Mouse (Mus musculus): ENCODE data around the gene Top2a.

The Top2a gene

DNA sequence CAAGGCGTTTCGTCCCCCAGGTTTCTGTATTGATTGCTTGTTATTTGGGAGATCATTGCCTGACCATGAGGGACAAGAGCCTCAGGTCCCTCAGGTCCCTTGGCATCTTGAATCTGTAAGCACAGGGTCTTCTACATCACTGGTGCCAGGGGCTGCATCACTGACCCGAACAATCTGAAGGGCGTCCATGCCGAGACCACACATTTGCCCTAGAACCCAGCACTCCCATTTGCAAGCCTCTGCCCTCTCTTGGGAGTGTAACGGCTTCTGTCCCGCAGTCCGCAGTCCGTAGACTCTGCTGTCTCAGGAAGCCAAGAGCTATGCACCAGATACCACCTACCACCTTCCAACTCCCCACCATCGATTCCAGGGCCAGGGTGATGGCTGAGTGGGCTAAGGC lies 67.6 kb downstream of the Top2a start:
- in situ Hi-C loops (cut with MboI; ENCODE audit: low pct_unique_long_range_greater_than_20kb in 1 of 2, low sequenced_read_pairs in 2 of 2, unreplicated experiment in 1 of 2): no loop called here

DNA sequence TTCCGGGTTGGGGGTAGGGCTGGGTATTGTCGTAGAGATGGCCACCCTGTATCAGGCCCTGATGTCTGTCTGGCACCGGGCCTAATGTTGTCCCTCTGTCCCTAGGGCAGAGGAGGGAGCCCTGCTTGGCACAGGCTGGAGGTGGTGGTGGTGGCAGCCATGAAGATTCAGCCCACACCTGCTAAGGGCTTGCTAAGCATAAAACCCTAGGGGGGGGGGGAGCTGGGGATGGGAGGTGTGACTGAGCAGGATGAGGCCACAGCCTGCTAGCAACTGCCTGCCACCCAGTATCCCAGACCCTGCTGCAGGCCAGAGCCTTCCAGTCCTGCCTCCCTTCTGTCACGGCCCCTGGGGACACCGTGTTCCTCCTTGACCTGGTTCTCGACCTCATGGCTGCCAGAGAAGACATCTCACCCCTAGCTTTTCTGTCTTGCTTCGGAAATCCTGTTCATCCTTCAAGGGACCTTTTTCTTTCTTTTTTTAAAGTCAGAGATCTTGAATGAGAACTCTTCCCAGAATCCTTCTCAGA lies 68.2 kb downstream of the Top2a start:
- in situ Hi-C loops (cut with MboI; ENCODE audit: low pct_unique_long_range_greater_than_20kb in 1 of 2, low sequenced_read_pairs in 2 of 2, unreplicated experiment in 1 of 2): no loop called here

DNA sequence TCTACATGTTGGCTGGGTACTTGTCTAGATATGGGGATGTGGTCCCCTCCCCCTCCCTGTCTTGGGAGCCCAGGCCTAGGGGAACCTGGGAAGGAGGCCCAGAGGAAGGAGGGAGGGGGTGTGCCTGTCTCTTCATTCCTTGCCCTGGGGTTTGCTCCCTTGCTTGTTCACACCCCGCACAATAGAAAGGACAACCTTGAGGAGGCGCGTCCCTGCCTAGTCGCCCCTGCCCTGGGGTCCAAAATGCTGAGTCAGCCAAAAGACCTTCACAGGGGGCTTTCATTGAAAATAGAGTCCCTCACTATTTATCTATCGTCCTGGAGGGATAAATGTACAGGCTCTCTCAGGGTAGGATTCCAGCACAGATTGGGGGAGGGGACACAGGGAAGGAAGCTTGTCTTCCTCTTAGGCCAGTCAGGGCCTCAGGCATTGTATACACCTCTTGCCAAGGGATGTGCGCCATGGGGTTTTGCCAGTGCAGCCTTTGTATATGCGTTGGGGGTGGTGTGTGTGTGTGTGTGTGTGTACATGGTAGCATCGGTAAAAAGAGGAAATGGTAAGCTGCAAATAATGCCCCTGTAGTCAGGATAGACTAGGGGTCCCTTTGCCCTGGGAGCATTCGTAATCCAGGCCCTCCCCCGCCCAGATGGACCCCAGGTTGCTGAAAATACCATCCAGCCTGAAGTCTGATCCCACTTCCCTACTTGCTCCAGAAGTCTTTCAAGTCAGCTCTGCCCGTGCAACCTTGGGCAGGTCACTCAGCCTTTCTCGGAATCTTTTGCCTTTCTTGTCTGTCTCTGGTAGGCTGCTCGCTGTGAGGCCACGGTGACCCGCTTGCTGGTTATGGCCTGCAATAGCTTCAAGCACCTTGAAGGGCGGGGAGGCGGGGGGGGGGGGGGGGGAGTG lies 68.9 kb downstream of the Top2a start:
- in situ Hi-C loops (cut with MboI; ENCODE audit: low pct_unique_long_range_greater_than_20kb in 1 of 2, low sequenced_read_pairs in 2 of 2, unreplicated experiment in 1 of 2): no loop called here

DNA sequence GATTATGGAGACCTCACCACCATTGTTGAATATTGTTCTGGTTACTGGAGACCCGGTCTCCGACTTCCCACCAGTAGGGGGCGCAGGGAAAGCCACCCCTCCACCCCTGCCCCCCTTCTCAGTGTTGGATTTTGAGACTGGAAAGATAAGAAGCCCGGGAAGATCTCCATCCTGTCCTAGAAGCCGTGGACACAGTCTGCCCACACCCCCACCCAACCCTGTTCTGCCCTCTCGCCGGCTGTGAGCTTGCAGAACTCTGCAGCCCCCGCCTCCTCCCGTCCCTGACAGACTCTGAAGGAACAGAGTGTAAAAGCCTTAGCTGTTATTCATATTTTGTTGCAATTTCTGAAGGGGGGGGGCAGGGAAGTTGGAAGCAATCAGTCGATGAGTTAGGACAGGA lies 69.6 kb downstream of the Top2a start:
- in situ Hi-C loops (cut with MboI; ENCODE audit: low pct_unique_long_range_greater_than_20kb in 1 of 2, low sequenced_read_pairs in 2 of 2, unreplicated experiment in 1 of 2): no loop called here

DNA sequence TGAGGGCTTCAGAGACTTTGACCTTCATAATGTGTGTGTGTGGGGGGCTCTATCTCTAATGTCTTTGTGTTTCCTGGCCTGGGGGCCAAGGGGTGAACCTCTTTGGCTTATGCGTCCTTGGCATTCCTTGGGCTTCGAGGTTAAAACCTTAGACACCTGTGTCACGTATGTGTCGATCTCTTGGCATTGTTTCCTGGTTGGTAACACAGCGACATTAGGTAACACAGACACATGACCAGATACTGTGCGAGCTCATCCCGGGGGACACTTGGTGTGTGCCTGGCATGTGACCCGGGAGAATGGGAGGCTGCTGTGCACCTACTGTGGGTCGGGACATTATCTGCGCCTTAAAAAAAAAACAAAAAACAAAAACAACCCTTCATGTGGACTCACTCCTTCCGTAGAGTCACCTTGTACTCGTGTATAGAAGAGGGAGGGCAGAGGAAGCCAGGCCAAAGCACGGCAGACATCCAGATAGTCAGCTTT lies 70.1 kb downstream of the Top2a start:
- in situ Hi-C loops (cut with MboI; ENCODE audit: low pct_unique_long_range_greater_than_20kb in 1 of 2, low sequenced_read_pairs in 2 of 2, unreplicated experiment in 1 of 2): no loop called here

DNA sequence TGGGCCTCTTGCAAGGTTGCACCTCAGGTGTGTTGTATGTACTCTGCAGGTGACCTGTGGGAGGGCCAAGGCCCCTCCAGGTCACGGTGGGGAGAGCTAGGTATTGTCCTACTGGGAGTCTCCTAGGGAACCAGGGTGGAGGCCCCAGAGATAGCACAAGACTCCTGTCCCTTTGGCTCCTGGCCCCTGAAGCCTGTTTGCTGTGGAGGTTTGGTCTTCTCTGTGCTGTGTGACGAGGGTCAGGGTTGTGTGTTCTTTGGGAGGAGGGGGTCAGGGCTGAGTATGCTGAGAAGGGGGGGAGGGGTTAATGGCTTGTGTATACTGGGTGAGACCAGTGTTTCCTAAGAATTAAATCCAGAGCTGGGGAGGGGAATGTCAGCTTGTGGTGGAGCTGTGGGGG lies 70.6 kb downstream of the Top2a start:
- in situ Hi-C loops (cut with MboI; ENCODE audit: low pct_unique_long_range_greater_than_20kb in 1 of 2, low sequenced_read_pairs in 2 of 2, unreplicated experiment in 1 of 2): no loop called here

DNA sequence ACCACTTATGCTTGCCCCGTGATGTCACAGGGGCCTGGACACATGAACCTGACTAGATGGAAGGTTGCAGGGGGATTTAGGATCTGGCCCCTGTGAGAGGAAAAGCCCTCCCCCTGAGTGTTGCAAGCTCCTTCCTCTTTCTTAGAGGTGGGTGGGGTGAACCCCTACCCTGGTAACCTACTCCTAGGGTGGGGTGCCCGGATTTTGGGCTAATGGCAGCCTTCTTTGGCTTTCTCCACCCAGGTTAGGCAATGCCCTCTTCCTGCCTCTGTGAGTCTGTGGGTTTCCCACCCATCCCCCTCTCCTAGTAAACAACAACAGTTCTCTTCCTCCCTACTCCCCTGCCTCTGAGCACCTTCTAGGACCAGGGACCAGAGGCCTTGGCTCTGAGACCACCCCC lies 71.3 kb downstream of the Top2a start:
- in situ Hi-C loops (cut with MboI; ENCODE audit: low pct_unique_long_range_greater_than_20kb in 1 of 2, low sequenced_read_pairs in 2 of 2, unreplicated experiment in 1 of 2): no loop called here

DNA sequence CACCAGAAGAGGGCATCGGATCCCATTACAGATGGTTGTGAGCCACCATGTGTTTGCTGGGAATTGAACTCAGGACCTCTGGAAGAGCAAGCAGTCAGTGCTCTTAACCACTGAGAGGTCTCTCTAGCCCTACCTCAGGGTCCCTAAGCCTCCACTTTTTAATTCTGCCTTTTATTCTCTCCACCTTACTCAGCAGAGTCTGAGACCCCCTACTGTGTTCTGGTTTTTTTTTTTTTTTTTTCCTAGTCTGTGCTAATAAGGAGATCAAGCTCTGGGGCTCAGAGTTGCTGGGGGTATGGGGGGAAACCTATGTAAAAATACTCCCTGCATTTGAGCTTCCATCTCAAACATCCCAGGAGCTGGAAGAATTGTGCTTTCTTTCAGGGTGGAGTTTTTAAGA lies 71.9 kb downstream of the Top2a start:
- in situ Hi-C loops (cut with MboI; ENCODE audit: low pct_unique_long_range_greater_than_20kb in 1 of 2, low sequenced_read_pairs in 2 of 2, unreplicated experiment in 1 of 2): no loop called here

DNA sequence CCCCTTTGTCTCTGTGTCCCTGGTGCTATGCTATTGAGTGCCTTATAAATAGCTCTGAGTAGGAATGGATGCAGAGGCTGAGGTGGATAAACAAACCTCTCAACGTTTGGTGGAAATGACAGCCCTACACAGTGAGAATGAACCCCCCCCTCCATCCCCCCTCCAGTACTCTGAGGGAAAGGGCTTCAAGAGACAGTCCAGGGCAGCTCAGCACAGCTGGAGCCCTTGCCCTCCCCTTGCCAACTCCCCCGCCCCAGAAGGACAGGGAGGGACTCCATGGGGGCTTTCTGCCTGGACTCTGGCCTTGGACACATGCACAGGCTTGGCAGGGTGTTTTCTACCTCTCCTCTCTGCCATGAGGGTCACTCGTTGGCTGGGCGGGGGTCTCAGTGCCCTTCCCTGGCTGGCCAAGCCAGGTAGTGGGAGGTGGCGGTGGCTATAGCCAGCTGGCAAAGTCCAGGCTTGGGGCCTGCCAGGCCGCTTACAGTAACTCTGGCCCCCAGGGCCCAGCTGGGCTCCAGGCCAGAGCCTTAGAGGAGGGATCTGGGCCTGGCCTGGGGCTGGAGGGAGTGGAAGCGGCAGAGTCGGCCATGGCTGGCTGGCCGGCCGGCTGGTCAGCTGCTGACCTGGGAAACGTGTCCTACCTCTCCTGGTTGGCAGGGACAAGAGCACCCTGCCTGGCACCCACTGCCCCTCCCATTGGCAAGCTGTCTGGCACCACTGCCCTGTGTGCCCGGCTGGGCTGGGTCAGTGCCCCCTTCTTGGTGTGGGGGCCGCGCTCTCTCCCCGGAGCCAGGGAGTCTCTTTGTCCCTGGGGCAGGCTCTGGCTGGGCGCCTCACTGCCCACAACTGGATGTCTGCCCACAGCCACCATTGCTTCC lies 72.7 kb downstream of the Top2a start:
- in situ Hi-C loops (cut with MboI; ENCODE audit: low pct_unique_long_range_greater_than_20kb in 1 of 2, low sequenced_read_pairs in 2 of 2, unreplicated experiment in 1 of 2): no loop called here

DNA sequence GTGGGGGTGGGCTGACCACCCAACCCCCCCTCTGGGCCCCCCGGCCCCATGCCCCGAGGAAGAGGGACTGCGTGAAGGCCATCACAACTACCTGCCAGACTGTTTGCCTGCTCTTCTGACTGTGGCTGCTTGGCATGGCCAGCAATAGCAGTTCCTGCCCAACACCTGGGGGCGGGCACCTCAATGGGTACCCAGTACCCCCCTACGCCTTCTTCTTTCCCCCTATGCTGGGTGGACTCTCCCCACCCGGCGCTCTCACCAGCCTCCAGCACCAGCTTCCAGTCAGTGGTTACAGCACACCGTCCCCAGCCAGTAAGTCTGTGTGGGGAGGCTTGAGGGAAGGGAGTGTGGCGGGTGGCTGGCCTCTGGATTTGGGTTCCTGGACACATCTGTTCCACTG lies 73.5 kb downstream of the Top2a start:
- in situ Hi-C loops (cut with MboI; ENCODE audit: low pct_unique_long_range_greater_than_20kb in 1 of 2, low sequenced_read_pairs in 2 of 2, unreplicated experiment in 1 of 2): no loop called here

DNA sequence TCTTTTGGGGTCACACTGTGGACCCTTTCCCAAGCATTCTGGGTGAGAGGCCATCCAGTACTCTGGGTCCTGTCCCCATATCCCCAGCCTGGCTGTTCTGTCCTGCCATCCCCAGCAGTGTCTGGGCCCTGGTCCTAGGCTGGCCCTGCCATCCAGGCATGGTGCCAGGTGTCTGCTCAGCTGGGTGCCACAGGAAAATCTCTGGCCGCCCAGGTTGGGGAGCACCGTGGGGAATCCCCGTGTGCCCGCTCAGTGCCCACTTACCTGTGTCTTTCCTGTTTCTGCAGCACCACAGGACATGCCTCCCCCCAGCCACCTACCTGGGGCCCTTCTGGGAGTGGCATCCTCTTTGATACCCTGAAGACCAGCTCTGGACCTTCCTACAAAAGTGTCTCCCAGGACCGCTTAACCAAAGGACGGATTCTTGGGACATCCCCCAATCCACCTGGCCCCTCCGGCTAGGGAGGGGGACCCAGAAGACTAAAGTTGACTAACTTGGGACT lies 74.0 kb downstream of the Top2a start:
- in situ Hi-C loops (cut with MboI; ENCODE audit: low pct_unique_long_range_greater_than_20kb in 1 of 2, low sequenced_read_pairs in 2 of 2, unreplicated experiment in 1 of 2): no loop called here

DNA sequence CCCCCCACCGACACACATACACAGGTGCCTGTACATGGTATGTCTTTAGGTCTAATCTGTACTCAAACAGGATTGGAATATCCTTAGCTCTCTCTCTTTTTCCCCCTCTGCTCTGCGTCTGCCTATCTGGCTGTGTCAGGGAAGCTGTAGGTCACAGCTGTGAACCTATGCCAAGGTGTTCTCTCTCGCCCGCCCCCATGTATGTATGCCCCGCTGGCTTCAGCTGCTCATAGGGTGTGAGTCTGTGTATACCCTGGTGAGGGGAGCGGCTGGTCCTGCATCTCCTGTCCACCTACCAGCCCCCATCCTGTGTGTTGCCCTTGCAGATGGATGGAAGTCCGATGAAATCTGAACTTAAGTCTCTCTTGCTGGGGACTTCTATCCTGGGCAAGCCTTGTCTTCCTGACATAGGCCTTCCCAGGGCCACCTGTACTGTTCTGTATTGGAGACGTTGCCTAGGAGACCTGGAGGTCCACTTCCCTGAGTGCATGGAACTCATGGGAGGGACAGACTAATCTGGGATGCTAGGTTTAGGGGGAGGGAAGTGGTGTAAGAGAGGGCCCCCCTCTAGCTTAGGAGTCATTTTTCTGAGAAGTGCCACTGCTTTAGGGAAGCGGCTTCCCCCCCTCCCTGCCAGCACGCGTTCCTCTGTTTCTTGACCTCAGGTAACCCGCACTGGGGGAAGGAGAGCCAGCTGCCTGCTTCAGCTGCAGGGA lies 74.6 kb downstream of the Top2a start:
- in situ Hi-C loops (cut with MboI; ENCODE audit: low pct_unique_long_range_greater_than_20kb in 1 of 2, low sequenced_read_pairs in 2 of 2, unreplicated experiment in 1 of 2): no loop called here

DNA sequence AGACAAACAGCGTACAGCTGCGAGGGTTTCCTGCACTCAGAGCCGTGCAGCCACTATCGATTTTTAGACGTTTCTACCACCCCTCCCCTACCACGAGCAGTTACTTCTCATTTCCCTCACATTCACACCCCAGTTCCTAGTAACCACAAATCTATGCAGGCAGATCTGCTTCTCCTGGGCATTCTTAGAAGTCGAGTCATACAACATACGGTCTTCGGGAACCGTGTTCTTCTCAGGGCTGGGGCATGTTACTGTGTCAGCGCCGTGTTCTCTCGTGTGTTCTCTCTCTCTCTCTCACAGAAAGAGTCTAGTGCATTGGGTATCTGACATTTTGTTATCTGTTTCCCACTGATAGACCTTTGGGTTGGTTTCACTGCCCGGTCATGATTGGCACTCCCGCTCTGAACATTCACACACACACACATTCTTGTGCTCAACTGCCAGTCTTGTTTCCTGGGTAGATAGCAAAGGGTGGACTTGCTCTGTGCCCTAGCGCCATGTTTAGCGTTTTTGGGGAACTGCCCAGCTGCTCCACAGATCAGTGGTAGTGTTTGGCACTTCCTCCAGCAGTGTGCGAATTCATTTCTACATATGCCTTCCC lies 75.9 kb downstream of the Top2a start:
- in situ Hi-C loops (cut with MboI; ENCODE audit: low pct_unique_long_range_greater_than_20kb in 1 of 2, low sequenced_read_pairs in 2 of 2, unreplicated experiment in 1 of 2): no loop called here

DNA sequence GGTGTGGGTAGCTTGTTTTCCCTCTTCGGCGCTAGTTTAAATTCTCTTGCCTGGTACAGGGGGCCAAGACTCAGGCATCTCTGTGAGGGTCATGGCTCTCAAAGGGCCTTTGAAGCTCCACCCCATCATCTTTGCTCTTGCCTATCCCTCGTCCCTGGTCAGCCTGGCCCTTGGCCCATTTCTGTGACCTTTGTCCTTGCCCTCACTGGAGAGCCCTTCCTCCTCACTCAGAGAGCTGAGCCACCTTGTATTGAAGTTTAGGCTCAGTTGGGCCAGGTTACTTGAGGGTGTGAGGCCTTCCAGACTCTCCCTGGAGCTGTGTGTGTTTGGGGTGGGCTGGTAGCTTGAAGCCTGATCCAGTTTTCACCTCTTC lies 78.4 kb downstream of the Top2a start:
- in situ Hi-C loops (cut with MboI; ENCODE audit: low pct_unique_long_range_greater_than_20kb in 1 of 2, low sequenced_read_pairs in 2 of 2, unreplicated experiment in 1 of 2): no loop called here

DNA sequence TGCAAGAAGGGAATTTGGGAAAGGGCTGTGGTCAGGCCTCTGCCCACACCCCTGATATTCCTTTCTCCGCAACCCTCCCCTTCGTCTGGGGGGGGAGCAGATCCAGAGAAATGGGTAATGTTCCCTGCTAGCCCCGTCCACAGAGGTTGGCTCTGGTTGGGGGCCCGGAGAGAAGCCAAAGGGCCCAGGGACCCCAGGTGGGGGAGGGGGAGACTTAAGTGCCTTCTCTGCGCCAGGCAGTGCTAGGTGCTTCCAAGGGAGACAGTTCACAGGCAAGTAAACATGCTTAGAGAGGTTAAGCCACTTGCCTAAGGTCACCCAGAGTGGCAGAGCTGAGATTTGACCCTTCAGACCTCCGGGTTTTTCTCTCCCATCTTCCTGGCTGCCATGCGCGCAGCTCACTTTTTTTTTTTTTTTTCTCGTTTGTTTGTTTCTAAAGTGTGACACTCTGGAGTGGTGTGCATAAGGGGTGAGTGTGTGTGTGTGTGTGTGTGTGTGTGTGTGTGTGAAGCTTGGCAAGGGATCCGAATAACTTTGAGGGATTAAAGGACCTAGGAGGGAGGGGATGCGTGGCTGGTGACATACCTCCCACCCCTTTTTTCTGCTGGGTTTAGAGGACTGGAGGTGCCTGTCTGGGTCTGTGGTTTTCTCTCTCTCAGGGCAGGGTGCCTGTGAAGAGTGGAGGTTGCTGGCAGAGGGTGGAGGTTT lies 78.9 kb downstream of the Top2a start:
- in situ Hi-C loops (cut with MboI; ENCODE audit: low pct_unique_long_range_greater_than_20kb in 1 of 2, low sequenced_read_pairs in 2 of 2, unreplicated experiment in 1 of 2): no loop called here

DNA sequence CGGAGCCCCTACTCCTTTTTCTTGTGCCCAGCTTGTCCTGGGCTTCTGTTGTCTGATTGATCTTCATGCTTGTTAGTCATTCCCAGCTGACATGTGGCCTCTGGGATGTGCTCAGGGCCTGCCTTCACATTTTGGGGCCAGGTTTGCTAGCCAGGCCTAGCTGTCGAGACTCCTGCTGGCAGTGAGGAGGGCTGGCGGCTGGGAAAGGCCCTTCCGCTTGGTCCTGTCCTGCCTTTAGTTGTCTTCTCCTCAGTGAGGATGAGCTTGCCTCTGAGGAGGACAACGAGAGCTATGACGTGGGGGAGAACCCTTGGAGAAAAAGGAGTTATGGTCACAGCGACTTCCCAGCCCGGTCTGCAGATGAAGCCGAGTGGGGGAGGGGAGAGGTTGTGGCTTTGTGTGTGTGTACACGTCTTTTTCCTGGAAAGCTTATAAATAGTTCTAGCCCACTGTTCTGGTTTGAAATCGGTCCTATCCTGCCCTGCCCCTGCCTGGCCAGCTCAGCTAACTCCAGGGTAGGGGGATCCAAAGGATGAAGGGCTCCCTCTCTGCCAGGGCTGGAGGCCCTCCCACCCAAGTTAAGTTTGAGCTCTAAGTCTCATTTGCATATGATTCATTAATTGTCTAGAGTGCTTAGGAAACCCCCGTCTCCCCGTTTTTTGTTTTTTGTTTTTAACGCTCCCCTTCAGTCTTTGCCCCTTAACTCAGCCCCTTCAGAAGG lies 80.1 kb downstream of the Top2a start:
- in situ Hi-C loops (cut with MboI; ENCODE audit: low pct_unique_long_range_greater_than_20kb in 1 of 2, low sequenced_read_pairs in 2 of 2, unreplicated experiment in 1 of 2): no loop called here
